Mouse (Mus musculus) cortical plate, adult 2 months (tissue): ENCODE results near the gene Col27a1. TPM values are rescaled to one million over a fixed set of nuclear protein-coding genes. Genes with fewer than 3 reads are reported as not detected.

Source experiments
- H3K27ac ChIP-seq: fragments of 200-500 bp; 2 replicates; pipeline ENCODE4 v1.5.1; 2012; ENCODE audit warnings: low read length, control low read depth, inconsistent platforms; ENCODE audit not compliant: insufficient read depth
- H3K4me1 ChIP-seq: fragments of 200-500 bp; 2 replicates; pipeline ENCODE4 v1.6.1; 2011; ENCODE audit warnings: low read length; ENCODE audit not compliant: control insufficient read depth, insufficient read depth
- H3K4me3 ChIP-seq: fragments of 200-500 bp; 2 replicates; pipeline ENCODE4 v1.5.1; 2011; ENCODE audit warnings: mild to moderate bottlenecking, low read length, control low read depth; ENCODE audit not compliant: insufficient read depth
- CTCF ChIP-seq: fragments of 200-500 bp; IDR thresholded peaks from 2 replicates; pipeline ENCODE4 v1.5.1; 2011; ENCODE audit warnings: mild to moderate bottlenecking, control low read depth, low read length; ENCODE audit not compliant: insufficient read depth; ENCODE audit errors: extremely low read depth
- POLR2A ChIP-seq: fragments of 200-500 bp; IDR thresholded peaks from 2 replicates; pipeline ENCODE4 v1.6.1; 2011; ENCODE audit warnings: mild to moderate bottlenecking, low read length, control low read depth; ENCODE audit not compliant: insufficient read depth; ENCODE audit errors: extremely low read depth
- polyA plus RNA-seq: library from polyadenylated mRNA; depleted of rRNA; stranded (reverse); fragments of >200 nt; gene quantifications from 2 replicates; pipeline ENCODE4 v1.2.3, GENCODE M21; 2012; rRNA removed

The Col27a1 gene
- polyA plus RNA-seq, 1 experiment: 3.5 TPM

DNA sequence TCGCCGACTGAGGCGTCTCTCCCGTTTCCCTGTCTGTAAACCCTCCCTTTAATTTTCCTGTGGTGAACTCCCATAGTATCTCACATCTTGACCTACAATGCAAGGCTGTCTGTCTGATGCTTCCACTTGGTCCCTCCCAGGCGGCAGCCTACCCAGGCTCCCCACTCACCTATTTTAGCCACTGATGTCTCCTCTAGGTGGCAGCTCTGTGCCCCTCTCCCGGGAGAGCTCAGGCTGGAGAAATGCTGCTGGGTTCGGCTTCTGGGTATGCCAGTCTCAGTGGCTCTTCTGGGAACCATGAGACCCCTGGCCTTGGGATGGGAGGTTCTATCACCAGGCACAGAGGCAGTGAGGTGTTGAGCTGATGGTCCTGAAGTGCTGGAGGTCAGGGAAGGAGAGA lies 163.7 kb downstream of the Col27a1 start:
- no peak overlapping the region for H3K27ac ChIP-seq

DNA sequence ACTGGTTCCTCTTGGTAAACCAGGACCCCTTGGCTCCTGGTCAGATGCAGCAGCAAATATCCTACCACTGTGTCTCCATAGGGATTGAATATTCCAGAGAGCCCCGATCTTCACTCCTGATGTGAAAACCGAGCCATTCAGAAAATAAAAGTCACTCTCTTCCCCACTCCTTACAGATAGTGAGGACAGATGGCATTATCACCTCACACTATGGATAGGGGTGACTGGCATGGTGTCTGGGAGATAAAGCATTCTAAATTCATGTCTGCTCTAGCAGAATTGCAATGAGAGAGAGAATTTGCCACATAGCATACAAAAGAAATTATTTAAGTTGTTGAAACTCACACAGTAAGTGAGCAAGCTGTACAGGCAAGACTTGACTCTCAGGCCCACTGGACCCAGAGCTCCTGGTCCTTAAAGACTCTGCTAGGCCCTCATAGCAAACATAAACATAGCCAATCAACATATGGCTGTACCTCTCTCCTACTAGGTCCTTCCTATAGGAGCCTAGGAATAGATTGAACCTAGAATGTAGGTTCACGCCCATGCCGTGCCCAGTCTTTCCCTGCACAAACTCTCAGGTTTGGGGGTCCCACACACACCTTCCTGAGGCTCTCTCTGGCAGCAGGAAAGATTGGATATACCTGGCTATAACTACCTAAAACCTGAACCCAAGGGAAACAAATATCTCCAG lies 169.0 kb downstream of the Col27a1 start:
- no peak overlapping the region for H3K4me3 ChIP-seq
- TF ChIP-seq CTCF (no peak), POLR2A (no peak)
- H3K4me1 ChIP-seq: no peaks in the 10 kb centered on the region
- no peak overlapping the region for H3K27ac ChIP-seq

More for the DNA sequence above, 163.7 kb downstream of the Col27a1 start:
- H3K4me1 ChIP-seq: no peaks in the 10 kb centered on the region
- TF ChIP-seq POLR2A: no peak
- TF ChIP-seq CTCF: 0 out of 2 replicates have a peak, but pooled peaks have one; percentile 4
- H3K4me3 ChIP-seq: no peak overlapping the region

DNA sequence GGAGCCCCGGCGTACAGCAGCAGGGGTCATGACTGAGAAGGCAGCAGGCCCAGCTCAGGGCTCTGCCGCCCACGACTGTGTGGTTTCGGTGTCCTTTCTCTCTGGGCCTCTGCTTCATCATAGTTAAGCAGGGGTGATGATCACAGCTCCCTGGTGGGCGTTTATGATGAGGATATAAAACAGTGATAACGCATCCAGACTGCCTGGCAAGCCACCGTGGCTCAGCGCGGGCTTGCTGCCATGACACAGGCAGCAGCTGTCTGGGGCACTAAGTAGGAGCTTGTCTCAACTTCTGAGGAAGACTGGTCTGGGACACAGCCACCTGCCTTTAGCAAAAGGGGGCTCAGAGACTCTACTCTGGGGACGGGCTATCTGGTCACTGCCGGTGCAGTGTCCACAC lies 169.7 kb downstream of the Col27a1 start:
- Histone ChIP-seq H3K4me3 (no peak overlapping the region), H3K27ac (no peak overlapping the region), H3K4me1 (no peaks in the 10 kb centered on the region)
- TF ChIP-seq POLR2A: no peak

DNA sequence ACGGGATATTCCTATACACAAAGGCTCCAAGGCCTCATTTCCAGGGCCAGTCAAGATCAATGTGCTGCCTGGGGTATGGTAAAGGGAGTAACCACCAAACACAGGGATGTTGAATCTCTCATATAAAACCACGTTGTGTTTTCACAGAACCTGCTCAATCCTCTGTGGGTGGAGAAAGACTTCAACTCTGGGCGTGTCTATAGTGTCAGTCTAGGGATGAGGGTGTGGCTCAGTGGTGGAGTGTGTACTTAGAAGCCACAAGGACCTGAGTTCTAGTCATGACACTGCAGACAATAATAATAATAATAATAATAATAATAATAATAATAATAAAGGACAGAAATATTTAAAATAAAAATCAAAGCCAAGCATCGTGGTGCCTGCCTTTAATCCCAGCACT lies 170.5 kb downstream of the Col27a1 start:
- Histone ChIP-seq H3K27ac (no peak overlapping the region), H3K4me1 (no peaks in the 10 kb centered on the region), H3K4me3 (no peak overlapping the region)
- TF ChIP-seq CTCF: no peak

Other genes starting within 250 kb of the Col27a1 start
- 1.8 and 1.9 TPM in 2 replicates for gene Zfp618, start 248.4 kb upstream of the Col27a1 start, polyA plus RNA-seq
- gene Ambp, start 59.2 kb upstream of the Col27a1 start, polyA plus RNA-seq: not detected in 2 replicates
- not detected in 2 replicates for gene Kif12, start 41.9 kb upstream of the Col27a1 start, polyA plus RNA-seq
- not detected in 2 replicates for gene Orm1, start 130.6 kb downstream of the Col27a1 start, polyA plus RNA-seq
- not detected in 2 replicates for gene Orm3, start 142.2 kb downstream of the Col27a1 start, polyA plus RNA-seq
- not detected in 2 replicates for gene Orm2, start 148.4 kb downstream of the Col27a1 start, polyA plus RNA-seq
- gene Akna, start 189.3 kb downstream of the Col27a1 start, polyA plus RNA-seq: 1.8 and 2.0 TPM in 2 replicates